Mouse (Mus musculus) CD4-positive, CD25-positive, alpha-beta regulatory T cell, adult 4 months (primary cell): ENCODE measurements around the gene Gria3. TPM values are rescaled to one million over a fixed set of nuclear protein-coding genes. Genes with fewer than 3 reads are reported as not detected.

Source experiments
- ATAC-seq: one replicate; pipeline ENCODE4 v1.8.0; 2017
- polyA plus RNA-seq, 2 experiments: library from polyadenylated mRNA; unstranded; fragments of 100-300 nt; shearing (Covaris generic); gene quantifications; one replicate each; pipeline ENCODE4 v1.2.1; 2017

The Gria3 gene
- polyA plus RNA-seq = not detected

GRCm38 (mm10) chrX:41400058-41400904 is at the start of gene Gria3:
Gria3 (plus strand) TSS chrX:41400854.
- peak; percentile 14 for ATAC-seq

- no peak for ATAC-seq
Observed at GRCm38 (mm10) chrX:41387086-41387485, 13.6 kb upstream of the Gria3 start.

GRCm38 (mm10) chrX:41389079-41389478 is 11.6 kb upstream of the Gria3 start:
- ATAC-seq = no peak

GRCm38 (mm10) chrX:41398482-41398881 is 2.2 kb upstream of the Gria3 start:
- ATAC-seq = no peak

GRCm38 (mm10) chrX:41401186-41401585 is 532 bp downstream of the Gria3 start:
- no peak for ATAC-seq

GRCm38 (mm10) chrX:41401590-41402240 is 1.1 kb downstream of the Gria3 start:
- no peak for ATAC-seq

GRCm38 (mm10) chrX:41402656-41403055 is 2.0 kb downstream of the Gria3 start:
- no peak for ATAC-seq

- no peak for ATAC-seq
Observed at GRCm38 (mm10) chrX:41406288-41406687, 5.6 kb downstream of the Gria3 start.

GRCm38 (mm10) chrX:41409791-41410190 is 9.1 kb downstream of the Gria3 start:
- ATAC-seq = no peak

- ATAC-seq = no peak
Observed at GRCm38 (mm10) chrX:41425651-41426050, 25.0 kb downstream of the Gria3 start.

GRCm38 (mm10) chrX:41428011-41428410 is 27.4 kb downstream of the Gria3 start:
- ATAC-seq = no peak

GRCm38 (mm10) chrX:41435541-41435940 is 34.9 kb downstream of the Gria3 start:
- no peak for ATAC-seq

- ATAC-seq = no peak
Observed at GRCm38 (mm10) chrX:41438841-41439240, 38.2 kb downstream of the Gria3 start.

- no peak for ATAC-seq
Observed at GRCm38 (mm10) chrX:41448876-41449275, 48.2 kb downstream of the Gria3 start.

GRCm38 (mm10) chrX:41477486-41477885 is 76.8 kb downstream of the Gria3 start:
- ATAC-seq = no peak

GRCm38 (mm10) chrX:41496528-41496927 is 95.9 kb downstream of the Gria3 start:
- ATAC-seq = no peak

GRCm38 (mm10) chrX:41505371-41505770 is 104.7 kb downstream of the Gria3 start:
- ATAC-seq = no peak

- no peak for ATAC-seq
Observed at GRCm38 (mm10) chrX:41507959-41508358, 107.3 kb downstream of the Gria3 start.

- no peak for ATAC-seq
Observed at GRCm38 (mm10) chrX:41514982-41515381, 114.3 kb downstream of the Gria3 start.

- ATAC-seq = no peak
Observed at GRCm38 (mm10) chrX:41532511-41532910, 131.9 kb downstream of the Gria3 start.

- ATAC-seq = no peak
Observed at GRCm38 (mm10) chrX:41535886-41536285, 135.2 kb downstream of the Gria3 start.

- no peak for ATAC-seq
Observed at GRCm38 (mm10) chrX:41562296-41563060, 161.8 kb downstream of the Gria3 start.

- no peak for ATAC-seq
Observed at GRCm38 (mm10) chrX:41564898-41565297, 164.2 kb downstream of the Gria3 start.
